Mouse (Mus musculus): ENCODE results near the gene Fgf18.

DNA sequence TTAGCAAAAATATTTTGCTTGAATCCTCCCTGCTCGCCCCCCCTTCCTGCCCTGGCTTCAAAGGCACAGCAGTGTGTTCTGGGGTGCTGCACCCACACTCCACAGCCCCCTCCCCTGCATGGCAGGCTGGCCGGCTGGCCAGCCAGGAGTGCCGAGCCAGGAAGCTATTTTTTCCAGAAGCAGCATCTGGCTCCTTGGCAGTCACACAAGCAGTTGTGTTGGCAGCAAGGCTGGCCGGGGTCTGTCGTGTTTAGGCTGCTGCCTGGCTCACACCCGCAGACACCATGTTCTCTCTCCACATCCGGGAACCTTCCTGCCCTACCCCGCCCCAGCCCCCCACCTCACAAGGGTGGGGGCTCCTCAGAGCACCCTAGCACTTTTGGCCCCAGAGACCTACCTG is 71.9 kb downstream of the Fgf18 start:
- TF ChIP-seq POLR2A (IDR thresholded peaks at IDR 0.05; ENCODE audit: control insufficient read depth in 1 of 2, insufficient read depth in 1 of 2, low read depth in 1 of 2, low read length in 2 of 2, poor library complexity in 1 of 2) (no peak), CHD2 (IDR thresholded peaks at IDR 0.05; ENCODE audit: low read length) (no peak), MEF2A (IDR thresholded peaks at IDR 0.05; ENCODE audit: extremely low read depth, insufficient replicate concordance, low read depth, low read length, poor library complexity, severe bottlenecking) (no peak), CTCF (IDR thresholded peaks at IDR 0.05 in 2 of 3, conservative IDR thresholded peaks at IDR 0.05 in 1 of 3; ENCODE audit: control insufficient read depth in 1 of 3, insufficient read depth in 1 of 3, low read depth in 2 of 3, low read length in 3 of 3, poor library complexity in 1 of 3, severe bottlenecking in 1 of 3) (no peak), ZC3H11A (IDR thresholded peaks at IDR 0.05; ENCODE audit: low read depth, low read length) (no peak), CHD1 (IDR thresholded peaks at IDR 0.05; ENCODE audit: low read depth, low read length) (no peak), ZNF384 (IDR thresholded peaks at IDR 0.05; ENCODE audit: low read depth, low read length) (no peak), JUND (IDR thresholded peaks at IDR 0.05; ENCODE audit: low read depth, low read length) (no peak), USF1 (IDR thresholded peaks at IDR 0.05; ENCODE audit: low read depth, low read length) (no peak), NELFE (IDR thresholded peaks at IDR 0.05; ENCODE audit: low read depth, low read length) (no peak), RAD21 (IDR thresholded peaks at IDR 0.05; ENCODE audit: low read depth, low read length) (no peak), EP300 (IDR thresholded peaks at IDR 0.05; ENCODE audit: low read depth in 1 of 2, low read length in 2 of 2) (no peak)

All from MEL (cell line).